Mouse (Mus musculus) liver, adult 2 months (tissue): ENCODE measurements around the gene Nsd1.

Experiments
- CTCF ChIP-seq: fragments of 200-500 bp; IDR thresholded peaks from 2 replicates; pipeline ENCODE4 v1.5.1; 2011; ENCODE audit warnings: low read depth, low read length, control low read depth
- POLR2A ChIP-seq: fragments of 200-500 bp; IDR thresholded peaks from 2 replicates; pipeline ENCODE4 v1.6.1; 2011; ENCODE audit warnings: low read length, control low read depth; ENCODE audit not compliant: insufficient read depth; ENCODE audit errors: extremely low read depth

- TF ChIP-seq CTCF (no peak), POLR2A (no peak)
Measured at GRCm38 (mm10) chr13:55213138-55213806, 3.7 kb downstream of the Nsd1 start.
